Mouse (Mus musculus): ENCODE measurements around the gene St3gal3. TPM values are rescaled to one million over a fixed set of nuclear protein-coding genes. Genes with fewer than 3 reads are reported as not detected.

Gene St3gal3
- total and polyA plus RNA-seq, 2 experiments from 2014 or later, result 11.8 to 50.9 TPM

DNA sequence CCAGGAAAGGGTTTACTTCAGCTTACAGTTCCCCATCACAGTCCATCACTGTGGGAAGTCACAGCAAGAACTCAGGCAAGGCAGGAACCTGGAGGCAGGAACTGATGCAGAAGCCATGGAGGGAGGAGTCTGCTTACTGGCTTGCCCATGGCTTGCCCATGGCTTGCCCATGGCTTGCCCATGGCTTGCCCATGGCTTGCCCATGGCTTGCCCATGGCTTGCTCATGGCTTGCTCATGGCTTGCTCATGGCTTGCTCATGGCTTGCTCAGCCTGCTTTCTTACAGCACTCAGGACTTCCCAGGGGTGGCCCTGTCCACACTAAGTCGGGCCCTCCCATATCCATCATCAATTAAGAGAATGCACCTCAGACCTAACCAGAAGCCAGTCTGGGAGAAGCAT is 58.1 kb downstream of the St3gal3 start:
- H3K36me3 ChIP-seq (ENCODE audit: insufficient read depth, low read length), result no peaks in the 10 kb centered on the region
- H3K9me3 ChIP-seq (ENCODE audit: low read length), result no peaks in the 10 kb centered on the region
- no peak overlapping the region for H3K4me2 ChIP-seq (ENCODE audit: low read depth, low read length)
- no peak overlapping the region for H3K4me3 ChIP-seq (ENCODE audit: low read length)
- H3K9ac ChIP-seq (replicated peaks; ENCODE audit: low read length), result no peak overlapping the region
- WGBS, result 82% methylated on average over 1 of the region's 1 CpGs
- DNase-seq (ENCODE audit: low spot score) (no peak), ATAC-seq (no peak)
- no peaks in the 10 kb centered on the region for H3K4me1 ChIP-seq (ENCODE audit: insufficient read depth, low read length)
- no peak overlapping the region for H3K27ac ChIP-seq
- H3K27me3 ChIP-seq (ENCODE audit: insufficient read depth, low read length), result no peaks in the 10 kb centered on the region
- no peak for TF ChIP-seq CTCF (IDR thresholded peaks at IDR 0.05; ENCODE audit: low read depth)

DNA sequence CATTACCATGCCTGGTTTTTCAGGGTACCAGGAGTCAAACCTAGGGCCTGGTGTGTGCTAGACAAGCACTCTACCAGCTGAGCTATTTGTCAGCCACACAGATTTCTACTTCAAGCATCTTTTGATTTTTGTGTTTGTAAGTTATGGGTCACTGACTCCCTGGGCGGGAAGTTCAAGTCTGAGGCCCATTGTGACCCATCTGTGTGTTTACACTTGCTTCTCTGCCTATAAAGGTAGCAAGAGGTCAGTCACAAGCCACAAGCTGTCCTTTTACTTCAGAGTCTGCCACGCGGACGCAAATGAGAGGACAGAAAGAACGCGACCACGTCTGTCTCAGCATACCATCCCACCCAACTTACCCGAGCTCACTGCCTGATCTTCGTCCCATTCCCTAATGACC is 59.4 kb downstream of the St3gal3 start:
- ATAC-seq (no peak), DNase-seq (ENCODE audit: low spot score) (no peak)
- WGBS, result 79% methylated on average over 9 of the region's 9 CpGs
- TF ChIP-seq CTCF (IDR thresholded peaks at IDR 0.05; ENCODE audit: low read depth), result no peak
- Histone ChIP-seq H3K9me3 (ENCODE audit: low read length) (no peaks in the 10 kb centered on the region), H3K27me3 (ENCODE audit: insufficient read depth, low read length) (no peaks in the 10 kb centered on the region), H3K4me1 (ENCODE audit: insufficient read depth, low read length) (no peaks in the 10 kb centered on the region), H3K4me2 (ENCODE audit: low read depth, low read length) (no peak overlapping the region), H3K9ac (replicated peaks; ENCODE audit: low read length) (no peak overlapping the region), H3K4me3 (ENCODE audit: low read length) (no peak overlapping the region), H3K27ac (no peak overlapping the region), H3K36me3 (ENCODE audit: insufficient read depth, low read length) (no peaks in the 10 kb centered on the region)

- Histone ChIP-seq H3K9ac (replicated peaks; ENCODE audit: low read length) (no peak overlapping the region), H3K4me2 (ENCODE audit: low read depth, low read length) (no peak overlapping the region), H3K36me3 (ENCODE audit: insufficient read depth, low read length) (no peaks in the 10 kb centered on the region), H3K27me3 (ENCODE audit: insufficient read depth, low read length) (no peaks in the 10 kb centered on the region), H3K4me3 (ENCODE audit: low read length) (no peak overlapping the region), H3K4me1 (ENCODE audit: insufficient read depth, low read length) (no peaks in the 10 kb centered on the region), H3K27ac (no peak overlapping the region), H3K9me3 (ENCODE audit: low read length) (no peaks in the 10 kb centered on the region)
- peak; percentile 45 for TF ChIP-seq CTCF (IDR thresholded peaks at IDR 0.05; ENCODE audit: low read depth)
- DNase-seq (ENCODE audit: low spot score) (no peak), ATAC-seq (no peak)
- 93% methylated on average over 4 of the region's 4 CpGs for WGBS
Measured at GRCm38 (mm10) chr4:118074236-118074635, 60.5 kb downstream of the St3gal3 start.

DNA sequence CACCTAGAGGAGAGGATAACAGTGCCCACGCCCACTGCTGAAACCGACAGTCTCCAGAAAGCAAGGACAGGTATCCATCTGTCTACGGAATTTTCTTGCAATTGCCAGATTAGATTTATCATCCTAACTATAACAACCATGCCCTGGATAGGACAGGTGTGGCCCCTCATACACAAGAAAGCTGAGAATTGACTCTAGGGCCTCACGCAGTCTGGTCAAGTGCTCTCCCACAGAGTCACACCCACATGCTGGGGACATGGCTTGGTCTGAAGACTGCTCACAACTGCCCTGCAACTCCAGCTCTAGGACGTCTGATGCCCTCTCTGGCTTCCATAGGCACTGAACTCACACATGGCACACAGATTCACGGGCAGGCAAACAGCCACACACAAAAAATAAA is 61.6 kb downstream of the St3gal3 start:
- Histone ChIP-seq H3K4me2 (ENCODE audit: low read depth, low read length) (no peak overlapping the region), H3K9me3 (ENCODE audit: low read length) (no peaks in the 10 kb centered on the region), H3K36me3 (ENCODE audit: insufficient read depth, low read length) (no peaks in the 10 kb centered on the region), H3K4me1 (ENCODE audit: insufficient read depth, low read length) (no peaks in the 10 kb centered on the region), H3K9ac (replicated peaks; ENCODE audit: low read length) (no peak overlapping the region), H3K27me3 (ENCODE audit: insufficient read depth, low read length) (no peaks in the 10 kb centered on the region), H3K27ac (no peak overlapping the region), H3K4me3 (ENCODE audit: low read length) (no peak overlapping the region)
- 89% methylated on average over 6 of the region's 6 CpGs for WGBS
- no peak for TF ChIP-seq CTCF (IDR thresholded peaks at IDR 0.05; ENCODE audit: low read depth)
- ATAC-seq, result no peak
- no peak for DNase-seq (ENCODE audit: low spot score)

GRCm38 (mm10) chr4:118071891-118072290 is 62.8 kb downstream of the St3gal3 start:
- Histone ChIP-seq H3K36me3 (ENCODE audit: insufficient read depth, low read length) (no peaks in the 10 kb centered on the region), H3K4me2 (ENCODE audit: low read depth, low read length) (no peak overlapping the region), H3K4me1 (ENCODE audit: insufficient read depth, low read length) (no peaks in the 10 kb centered on the region), H3K9me3 (ENCODE audit: low read length) (no peaks in the 10 kb centered on the region), H3K9ac (replicated peaks; ENCODE audit: low read length) (no peak overlapping the region), H3K27ac (no peak overlapping the region), H3K27me3 (ENCODE audit: insufficient read depth, low read length) (no peaks in the 10 kb centered on the region), H3K4me3 (ENCODE audit: low read length) (no peak overlapping the region)
- TF ChIP-seq CTCF (IDR thresholded peaks at IDR 0.05; ENCODE audit: low read depth), result no peak
- WGBS, result 67% methylated on average over 7 of the region's 7 CpGs
- ATAC-seq (0 out of 2 replicates have a peak, but pooled peaks have one; percentile 43), DNase-seq (ENCODE audit: low spot score) (no peak)

- Histone ChIP-seq H3K9ac (replicated peaks; ENCODE audit: low read length) (no peak overlapping the region), H3K36me3 (ENCODE audit: insufficient read depth, low read length) (no peaks in the 10 kb centered on the region), H3K4me3 (ENCODE audit: low read length) (no peak overlapping the region), H3K27ac (no peak overlapping the region), H3K4me1 (ENCODE audit: insufficient read depth, low read length) (no peaks in the 10 kb centered on the region), H3K27me3 (ENCODE audit: insufficient read depth, low read length) (no peaks in the 10 kb centered on the region), H3K9me3 (ENCODE audit: low read length) (no peaks in the 10 kb centered on the region), H3K4me2 (ENCODE audit: low read depth, low read length) (no peak overlapping the region)
- no peak for DNase-seq (ENCODE audit: low spot score)
- ATAC-seq, result no peak
- TF ChIP-seq CTCF (IDR thresholded peaks at IDR 0.05; ENCODE audit: low read depth), result no peak
- WGBS, result 87% methylated on average over 9 of the region's 9 CpGs
Measured at GRCm38 (mm10) chr4:118070255-118071234, 64.2 kb downstream of the St3gal3 start.

All from hindbrain, postnatal 0 days (tissue).